Mouse (Mus musculus): ENCODE measurements around the gene Rnd2. TPM values are rescaled to one million over a fixed set of nuclear protein-coding genes. Genes with fewer than 3 reads are reported as not detected.
"Not testable (repeated sequence)": the region's sequence is repeated elsewhere in the genome, so short reads cannot be mapped to it uniquely, and the experiment has no call there.

Gene Rnd2
- polyA plus RNA-seq, 1 experiment from 2014 or later = 30.5 TPM

- no peaks in the 10 kb centered on the region for H3K27me3 ChIP-seq (replicated peaks)
- WGBS = 52% methylated on average over 8 of the region's 8 CpGs
- no peak overlapping the region for H3K27ac ChIP-seq (ENCODE audit: poor library complexity, severe bottlenecking)
- H3K9me3 ChIP-seq (replicated peaks) = no peaks in the 10 kb centered on the region
- H3K36me3 ChIP-seq = peaks cover 31% of the 10 kb centered on the region
- peaks cover 29% of the 10 kb centered on the region for H3K4me1 ChIP-seq (replicated peaks)
- peak overlapping the region; percentile 89 for H3K4me3 ChIP-seq
- peak overlapping the region; percentile 98 for H3K4me2 ChIP-seq
- ATAC-seq (ENCODE audit: insufficient number of reproducible peaks, low FRiP score) = no peak
- H3K9ac ChIP-seq = peak overlapping the region; percentile 83; the same call in 1 of the 2 replicates
These were observed 38.6 kb upstream of the Rnd2 start for GRCm38 (mm10) chr11:101426165-101426564.

- Histone ChIP-seq H3K9ac (no peak overlapping the region), H3K27me3 (replicated peaks) (no peaks in the 10 kb centered on the region), H3K4me1 (replicated peaks) (peaks cover 8% of the 10 kb centered on the region), H3K4me2 (no peak overlapping the region), H3K36me3 (peaks cover 69% of the 10 kb centered on the region), H3K9me3 (replicated peaks) (no peaks in the 10 kb centered on the region), H3K4me3 (no peak overlapping the region), H3K27ac (ENCODE audit: poor library complexity, severe bottlenecking) (no peak overlapping the region)
- no peak for ATAC-seq (ENCODE audit: insufficient number of reproducible peaks, low FRiP score)
- 85% methylated on average over 9 of the region's 9 CpGs for WGBS
These were observed 33.5 kb upstream of the Rnd2 start for GRCm38 (mm10) chr11:101431327-101431726.

- no peak for ATAC-seq (ENCODE audit: insufficient number of reproducible peaks, low FRiP score)
- Histone ChIP-seq H3K36me3 (peaks cover 69% of the 10 kb centered on the region), H3K27me3 (replicated peaks) (no peaks in the 10 kb centered on the region), H3K9me3 (replicated peaks) (no peaks in the 10 kb centered on the region), H3K4me2 (no peak overlapping the region), H3K9ac (no peak overlapping the region), H3K4me3 (no peak overlapping the region), H3K27ac (ENCODE audit: poor library complexity, severe bottlenecking) (no peak overlapping the region), H3K4me1 (replicated peaks) (no peaks in the 10 kb centered on the region)
- 87% methylated on average over 13 of the region's 13 CpGs for WGBS
These were observed 31.4 kb upstream of the Rnd2 start for GRCm38 (mm10) chr11:101433396-101433795.

GRCm38 (mm10) chr11:101435831-101436230, 29.0 kb upstream of the Rnd2 start:
- Histone ChIP-seq H3K27me3 (replicated peaks) (no peaks in the 10 kb centered on the region), H3K36me3 (peaks cover 50% of the 10 kb centered on the region), H3K27ac (ENCODE audit: poor library complexity, severe bottlenecking) (no peak overlapping the region), H3K4me1 (replicated peaks) (no peaks in the 10 kb centered on the region), H3K4me3 (no peak overlapping the region), H3K9me3 (replicated peaks) (no peaks in the 10 kb centered on the region), H3K9ac (no peak overlapping the region), H3K4me2 (no peak overlapping the region)
- WGBS = 74% methylated on average over 4 of the region's 4 CpGs
- no peak for ATAC-seq (ENCODE audit: insufficient number of reproducible peaks, low FRiP score)

- Histone ChIP-seq H3K4me1 (replicated peaks) (no peaks in the 10 kb centered on the region), H3K4me3 (no peak overlapping the region), H3K9me3 (replicated peaks) (no peaks in the 10 kb centered on the region), H3K27ac (ENCODE audit: poor library complexity, severe bottlenecking) (no peak overlapping the region), H3K9ac (no peak overlapping the region), H3K36me3 (peaks cover 39% of the 10 kb centered on the region), H3K4me2 (no peak overlapping the region), H3K27me3 (replicated peaks) (no peaks in the 10 kb centered on the region)
- WGBS = 74% methylated on average over 4 of the region's 4 CpGs
- no peak for ATAC-seq (ENCODE audit: insufficient number of reproducible peaks, low FRiP score)
These were observed 27.9 kb upstream of the Rnd2 start for GRCm38 (mm10) chr11:101436916-101437315.

- not testable (repeated sequence) for ATAC-seq (ENCODE audit: insufficient number of reproducible peaks, low FRiP score); H3K4me2 ChIP-seq
- 58% methylated on average over 3 of the region's 3 CpGs for WGBS
These were observed 26.8 kb upstream of the Rnd2 start for GRCm38 (mm10) chr11:101438006-101438405.

GRCm38 (mm10) chr11:101441450-101442126, 23.2 kb upstream of the Rnd2 start:
- not testable (repeated sequence) for H3K27me3 ChIP-seq (replicated peaks); ATAC-seq (ENCODE audit: insufficient number of reproducible peaks, low FRiP score); H3K27ac ChIP-seq (ENCODE audit: poor library complexity, severe bottlenecking); H3K9me3 ChIP-seq (replicated peaks)
- peak overlapping the region; percentile 64 for H3K4me2 ChIP-seq
- peak overlapping the region; percentile 90 for H3K4me3 ChIP-seq
- peaks cover 31% of the 10 kb centered on the region for H3K36me3 ChIP-seq
- 38% methylated on average over 15 of the region's 15 CpGs for WGBS
- peaks cover 22% of the 10 kb centered on the region for H3K4me1 ChIP-seq (replicated peaks)
- 0 out of 2 replicates have a peak overlapping the region, but pooled peaks have one; percentile 62 for H3K9ac ChIP-seq

More at GRCm38 (mm10) chr11:101438006-101438405, 26.8 kb upstream of the Rnd2 start:
- H3K4me1 ChIP-seq (replicated peaks); H3K9ac ChIP-seq; H3K27ac ChIP-seq (ENCODE audit: poor library complexity, severe bottlenecking); H3K4me3 ChIP-seq; H3K9me3 ChIP-seq (replicated peaks); H3K27me3 ChIP-seq (replicated peaks): not testable (repeated sequence)
- H3K36me3 ChIP-seq = peaks cover 31% of the 10 kb centered on the region

GRCm38 (mm10) chr11:101442127-101442693, 22.6 kb upstream of the Rnd2 start, which contains the start of gene Rpl27:
Gene Rpl27, plus strand, starts transcription at chr11:101442298.
- peak within 1 kb of the TSS; percentile 90 for H3K4me3 ChIP-seq
- under 1% methylated on average over 42 of the region's 42 CpGs for WGBS
- peak within 1 kb of the TSS; percentile 97 for H3K9ac ChIP-seq
- peak; percentile 98 for ATAC-seq (ENCODE audit: insufficient number of reproducible peaks, low FRiP score)
- no peaks in the 10 kb centered on the region for H3K9me3 ChIP-seq (replicated peaks)
- H3K27me3 ChIP-seq (replicated peaks) = no peaks in the 10 kb centered on the region
- H3K36me3 ChIP-seq = peaks cover 31% of the 10 kb centered on the region
- peak within 1 kb of the TSS; percentile 98 for H3K4me2 ChIP-seq
- H3K4me1 ChIP-seq (replicated peaks) = peaks cover 22% of the 10 kb centered on the region
- H3K27ac ChIP-seq (ENCODE audit: poor library complexity, severe bottlenecking) = peak within 1 kb of the TSS; percentile 94

- under 1% methylated on average over 14 of the region's 14 CpGs for WGBS
- H3K36me3 ChIP-seq = peaks cover 31% of the 10 kb centered on the region
- H3K4me1 ChIP-seq (replicated peaks) = peaks cover 22% of the 10 kb centered on the region
- H3K27me3 ChIP-seq (replicated peaks) = no peaks in the 10 kb centered on the region
- H3K9ac ChIP-seq = peak overlapping the region; percentile 97
- peak overlapping the region; percentile 98 for H3K4me2 ChIP-seq
- H3K4me3 ChIP-seq = peak overlapping the region; percentile 90
- ATAC-seq (ENCODE audit: insufficient number of reproducible peaks, low FRiP score) = no peak
- no peaks in the 10 kb centered on the region for H3K9me3 ChIP-seq (replicated peaks)
- peak overlapping the region; percentile 94 for H3K27ac ChIP-seq (ENCODE audit: poor library complexity, severe bottlenecking)
These were observed 22.0 kb upstream of the Rnd2 start for GRCm38 (mm10) chr11:101442760-101443159.

GRCm38 (mm10) chr11:101446319-101446718, 18.5 kb upstream of the Rnd2 start:
- peaks cover 37% of the 10 kb centered on the region for H3K4me1 ChIP-seq (replicated peaks)
- no peak overlapping the region for H3K27ac ChIP-seq (ENCODE audit: poor library complexity, severe bottlenecking)
- 78% methylated on average over 1 of the region's 1 CpGs for WGBS
- H3K4me2 ChIP-seq = no peak overlapping the region
- H3K4me3 ChIP-seq = no peak overlapping the region
- no peaks in the 10 kb centered on the region for H3K9me3 ChIP-seq (replicated peaks)
- H3K27me3 ChIP-seq (replicated peaks) = no peaks in the 10 kb centered on the region
- peaks cover 31% of the 10 kb centered on the region for H3K36me3 ChIP-seq
- ATAC-seq (ENCODE audit: insufficient number of reproducible peaks, low FRiP score) = no peak
- no peak overlapping the region for H3K9ac ChIP-seq

GRCm38 (mm10) chr11:101446860-101447259, 17.9 kb upstream of the Rnd2 start:
- Histone ChIP-seq H3K36me3 (peaks cover 31% of the 10 kb centered on the region), H3K4me1 (replicated peaks) (peaks cover 41% of the 10 kb centered on the region)
- H3K4me3 ChIP-seq; H3K9ac ChIP-seq; H3K9me3 ChIP-seq (replicated peaks); H3K27ac ChIP-seq (ENCODE audit: poor library complexity, severe bottlenecking); H3K27me3 ChIP-seq (replicated peaks); H3K4me2 ChIP-seq; ATAC-seq (ENCODE audit: insufficient number of reproducible peaks, low FRiP score): not testable (repeated sequence)
- 87% methylated on average over 8 of the region's 8 CpGs for WGBS

Measured in heart, embryonic 12.5 days (tissue).